Mouse (Mus musculus) gastrocnemius, adult 8-10 months (tissue): ENCODE data around the gene B3glct. TPM values are rescaled to one million over a fixed set of nuclear protein-coding genes. Genes with fewer than 3 reads are reported as not detected.

Source experiments
- DNase-seq, 2 experiments: peaks; one replicate each; pipeline ENCODE4 v3.0.0; 2022; ENCODE audit warnings: low spot score in 2 of 2
- total RNA-seq, 4 experiments: library from RNA; stranded (reverse); gene quantifications; 2 replicates each; pipeline ENCODE4 v1.2.4; 2022

The B3glct gene
- total RNA-seq = 1 to 10 TPM; 2.9 to 7.7 (median 5.5) TPM

DNA sequence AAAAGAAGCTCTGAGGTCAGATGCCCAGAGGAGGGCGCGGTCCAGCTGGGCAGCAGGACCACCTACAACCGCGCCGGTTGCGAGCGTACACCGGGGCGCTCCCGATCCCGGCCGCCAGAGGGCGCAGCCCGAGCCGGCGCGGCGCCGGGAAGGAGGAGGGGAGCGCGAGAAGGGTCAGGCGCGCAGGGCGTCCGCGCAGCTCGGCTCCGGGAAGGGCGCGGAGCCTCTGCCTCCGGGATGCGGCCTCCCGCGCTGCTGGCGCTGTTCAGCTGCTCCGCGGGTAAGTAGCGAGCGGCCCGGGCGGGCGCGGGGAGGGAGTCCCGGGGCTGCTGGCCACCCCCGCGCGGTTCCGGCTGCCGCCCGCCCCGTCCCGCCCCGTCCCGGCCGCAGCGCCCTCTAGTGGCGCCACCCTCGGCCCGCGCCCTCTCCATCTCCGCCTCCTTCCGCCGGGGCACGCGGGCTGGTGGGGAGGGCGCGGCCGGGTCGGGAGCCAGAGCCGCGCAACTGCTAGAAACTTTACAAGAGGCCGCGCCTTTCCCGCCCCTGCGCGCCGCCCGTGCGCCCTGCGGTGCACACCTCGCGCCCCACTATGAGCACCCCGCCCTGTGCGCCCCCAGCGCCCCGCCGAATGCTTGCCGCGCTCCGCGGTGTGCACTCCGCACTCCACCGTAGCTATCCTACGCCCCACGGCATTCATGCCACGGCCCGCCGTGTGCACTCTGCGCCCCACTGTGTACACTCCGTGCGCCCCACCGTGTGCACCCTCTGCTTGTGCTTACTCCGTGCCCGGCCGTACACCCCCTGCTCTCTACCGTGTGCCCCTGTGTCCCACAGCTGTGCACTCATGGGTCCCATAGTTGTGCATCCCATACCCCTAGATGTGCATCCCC lies at the start of gene B3glct:
B3glct (plus strand) TSS at position 131 of the 890 bp plus-strand sequence.
- peak; percentile 69 to 76 for DNase-seq

- no peak for DNase-seq
Measured at GRCm38 (mm10) chr5:149634409-149635035, 43.5 kb upstream of the B3glct start.

DNA sequence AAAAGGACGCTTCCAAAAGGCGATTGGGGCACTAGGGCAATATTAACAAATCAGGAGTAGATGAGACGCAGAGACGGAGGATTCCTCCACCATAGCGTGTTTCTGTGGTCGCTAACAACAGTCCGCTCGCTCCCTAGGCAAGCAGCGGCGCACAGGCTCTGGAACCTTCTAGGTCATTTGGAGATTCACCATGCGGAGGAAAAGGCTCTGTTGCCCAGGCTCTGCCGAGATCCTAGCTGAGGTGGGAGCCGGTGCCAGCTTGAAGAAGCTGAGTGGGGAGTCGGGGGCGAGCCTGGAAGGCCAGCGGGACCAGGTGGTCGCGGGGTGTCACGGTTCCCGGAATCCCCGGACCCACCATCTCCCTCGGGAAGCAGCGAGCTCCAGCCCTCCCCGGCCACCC lies 42.5 kb upstream of the B3glct start:
- no peak for DNase-seq

GRCm38 (mm10) chr5:149636075-149636920 lies 41.7 kb upstream of the B3glct start, which contains the start of gene Hsph1:
Hsph1 (minus strand) TSS chr5:149636376.
- peak; percentile 96 for DNase-seq

- no peak for DNase-seq
Measured at GRCm38 (mm10) chr5:149637306-149637705, 40.7 kb upstream of the B3glct start.

DNA sequence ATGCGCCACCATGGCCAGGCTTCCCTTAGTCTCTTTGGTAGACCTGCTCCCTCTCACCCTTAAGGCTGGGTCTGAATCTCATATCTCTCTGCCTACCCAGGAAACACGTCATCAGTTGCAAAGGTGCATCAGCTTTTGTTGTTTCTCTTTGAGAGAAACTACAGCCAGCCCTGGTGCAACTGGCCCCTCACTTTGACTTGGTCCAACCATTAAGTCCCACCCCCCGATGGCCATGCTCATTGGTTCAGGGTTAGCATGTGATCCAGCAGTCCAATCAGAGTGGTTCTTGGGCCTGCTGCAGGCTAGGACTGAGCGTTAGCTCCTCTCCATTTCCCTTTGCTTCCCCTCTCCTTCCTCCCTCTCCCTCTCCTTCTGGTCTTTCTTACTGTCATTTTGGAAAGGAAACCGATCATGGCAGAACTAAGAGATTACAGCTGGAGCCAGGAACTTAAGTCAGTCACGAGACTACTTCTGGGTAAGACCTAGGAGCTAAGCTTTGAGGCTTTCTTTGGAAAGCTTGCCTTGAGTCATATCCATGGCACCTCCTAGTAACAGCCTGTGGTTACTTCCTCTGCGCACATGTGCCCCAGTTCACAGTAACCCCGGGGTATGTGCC lies 36.6 kb upstream of the B3glct start:
- no peak for DNase-seq

GRCm38 (mm10) chr5:149642366-149642765 lies 35.7 kb upstream of the B3glct start:
- no peak for DNase-seq

DNA sequence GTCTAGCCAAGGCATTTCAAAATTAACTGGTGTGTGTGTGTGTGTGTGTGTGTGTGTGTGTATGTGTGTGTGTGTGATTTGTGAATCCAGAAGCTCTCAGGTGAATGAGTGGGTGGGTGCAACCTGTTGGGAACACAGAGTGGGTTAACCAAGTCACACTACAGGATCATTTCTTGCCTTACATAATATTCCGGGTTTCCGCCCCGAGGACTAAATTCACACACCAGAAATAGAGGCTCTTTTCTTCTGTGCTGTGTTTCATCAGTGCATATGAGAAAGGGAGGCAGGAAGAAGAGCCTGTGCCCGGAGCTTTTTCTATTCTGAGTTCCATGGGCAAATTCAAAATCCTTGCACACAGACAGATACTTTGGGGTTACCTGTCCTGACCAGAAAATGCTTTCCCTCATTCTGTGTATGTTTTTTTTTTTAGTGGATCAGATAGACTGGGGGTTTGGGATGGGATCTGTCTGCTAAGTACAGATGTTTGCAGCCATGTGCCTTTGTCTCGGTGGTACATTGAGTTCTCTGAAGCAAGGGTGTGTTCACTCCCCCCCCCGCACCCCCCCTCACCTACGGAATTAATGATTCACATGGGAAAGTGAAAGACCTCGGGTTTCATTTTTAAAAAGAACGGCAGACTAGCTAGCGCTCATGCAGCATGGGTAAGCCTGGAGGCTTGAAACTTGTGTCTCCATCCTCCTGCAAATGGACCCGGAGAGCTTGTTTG lies 35.1 kb upstream of the B3glct start:
- no peak for DNase-seq

- no peak for DNase-seq
Measured at GRCm38 (mm10) chr5:149647367-149648115, 30.5 kb upstream of the B3glct start.

DNA sequence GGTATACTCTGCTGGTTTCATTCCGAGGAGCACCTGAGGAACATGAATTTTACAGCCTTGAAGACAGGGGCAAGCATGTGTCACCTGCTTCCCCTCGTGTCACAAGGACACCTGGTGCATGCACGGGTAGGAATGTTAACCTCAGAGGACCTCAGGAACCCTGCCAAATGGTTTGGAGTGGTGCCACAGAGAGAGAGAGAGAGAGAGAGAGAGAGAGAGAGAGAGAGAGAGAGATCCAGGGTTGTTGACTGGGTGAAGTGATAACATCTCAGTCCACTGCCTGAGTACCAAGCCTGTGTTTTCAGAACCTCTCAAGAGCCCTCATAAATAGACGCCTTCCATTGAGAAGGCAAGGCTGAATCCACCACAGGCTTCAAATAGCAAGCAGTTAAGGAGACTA lies 29.8 kb upstream of the B3glct start:
- DNase-seq = no peak

DNA sequence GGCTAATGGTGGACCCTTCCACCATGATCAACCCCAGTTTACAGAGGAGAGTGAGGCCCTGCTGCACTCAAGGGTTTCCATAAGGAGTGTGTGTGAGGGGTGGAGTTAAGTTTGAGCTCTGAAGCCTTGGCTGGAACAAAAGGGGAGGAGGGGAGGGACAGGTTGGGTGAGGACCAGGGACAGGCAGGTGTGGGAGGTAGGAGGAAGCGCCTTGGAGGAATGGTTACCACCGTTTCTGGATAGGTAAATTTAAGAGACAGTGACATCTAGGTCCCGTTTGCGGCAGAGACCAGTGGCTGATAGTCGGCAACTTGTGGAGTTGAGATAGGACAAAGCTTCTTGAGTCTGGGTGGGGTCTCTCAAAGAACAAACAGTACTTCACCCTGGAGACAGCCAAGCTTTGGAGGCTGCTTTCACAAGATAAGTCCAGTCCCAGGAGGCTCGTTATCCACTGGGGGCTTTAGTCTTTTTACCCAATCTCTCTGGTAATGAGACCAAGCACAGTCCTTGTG lies 29.1 kb upstream of the B3glct start:
- no peak for DNase-seq

GRCm38 (mm10) chr5:149649499-149650178 lies 28.4 kb upstream of the B3glct start:
- DNase-seq = no peak

DNA sequence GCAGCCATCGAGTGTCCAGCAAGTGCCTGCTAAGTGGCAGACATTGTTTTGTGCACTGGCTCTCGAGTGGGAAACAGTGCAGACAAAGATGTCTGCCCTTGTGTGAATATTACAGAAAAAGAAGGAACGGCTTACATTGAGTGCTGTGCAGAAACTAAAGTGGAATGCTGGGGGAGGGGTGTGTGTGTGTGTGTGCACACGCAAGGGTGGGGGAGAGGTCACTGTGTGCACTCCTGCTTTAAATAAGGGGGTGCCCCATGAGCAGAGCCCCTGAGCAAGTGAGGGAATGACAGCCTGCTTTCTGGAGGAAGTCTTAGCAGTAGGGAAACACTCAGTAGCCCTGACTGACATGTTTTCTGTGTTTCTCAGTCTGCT lies 27.9 kb upstream of the B3glct start:
- DNase-seq = no peak

- no peak for DNase-seq
Measured at GRCm38 (mm10) chr5:149655636-149656035, 22.4 kb upstream of the B3glct start.

GRCm38 (mm10) chr5:149658022-149658421 lies 20.0 kb upstream of the B3glct start:
- no peak for DNase-seq

- DNase-seq = no peak
Measured at GRCm38 (mm10) chr5:149658741-149659413, 19.2 kb upstream of the B3glct start.

- DNase-seq = no peak
Measured at GRCm38 (mm10) chr5:149659414-149659780, 18.6 kb upstream of the B3glct start.

DNA sequence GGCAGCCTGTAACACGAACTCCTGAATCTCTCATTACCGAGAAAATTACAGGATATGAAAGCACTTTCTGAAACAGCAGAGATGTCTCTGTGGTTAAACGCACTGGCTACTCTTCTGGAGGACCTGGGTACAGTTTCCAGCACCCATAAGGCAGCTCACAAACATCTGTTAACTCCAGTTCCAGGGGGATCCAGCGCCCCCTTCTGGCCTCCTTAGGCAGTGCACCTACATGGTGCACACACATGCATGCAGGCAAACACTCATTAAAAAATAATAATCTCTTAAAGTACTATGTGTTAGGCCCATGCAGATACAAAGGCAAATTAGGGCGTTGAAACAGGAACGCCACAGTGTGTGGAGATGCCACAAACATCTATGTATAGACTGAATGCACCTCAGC lies 16.6 kb upstream of the B3glct start:
- no peak for DNase-seq

DNA sequence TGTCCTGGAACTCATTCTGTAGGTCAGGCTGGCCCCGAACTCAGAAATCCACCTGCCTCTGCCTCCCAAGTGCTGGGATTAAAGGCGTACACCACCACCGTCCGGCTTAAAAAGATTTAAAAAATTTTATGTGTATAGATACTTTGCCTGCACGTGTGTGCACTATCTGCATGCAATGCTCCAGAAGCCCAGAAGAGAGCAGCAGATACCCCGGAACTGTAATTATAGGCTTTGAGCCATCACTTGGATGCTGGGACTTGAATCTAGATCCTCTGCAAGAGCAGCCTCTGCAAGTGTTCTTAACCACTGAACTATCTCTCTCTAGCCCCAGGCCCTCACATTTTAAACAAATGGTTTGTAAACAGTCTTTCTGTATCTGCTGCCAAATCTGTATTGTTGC lies 15.1 kb upstream of the B3glct start:
- no peak for DNase-seq
